Mouse (Mus musculus): ENCODE data around the gene Gm21775. TPM values are rescaled to one million over a fixed set of nuclear protein-coding genes. Genes with fewer than 3 reads are reported as not detected.
"Not testable (repeated sequence)": the region's sequence is repeated elsewhere in the genome, so short reads cannot be mapped to it uniquely, and the experiment has no call there.

Gene Gm21775
- total RNA-seq (2017): not detected in 2 replicates

DNA sequence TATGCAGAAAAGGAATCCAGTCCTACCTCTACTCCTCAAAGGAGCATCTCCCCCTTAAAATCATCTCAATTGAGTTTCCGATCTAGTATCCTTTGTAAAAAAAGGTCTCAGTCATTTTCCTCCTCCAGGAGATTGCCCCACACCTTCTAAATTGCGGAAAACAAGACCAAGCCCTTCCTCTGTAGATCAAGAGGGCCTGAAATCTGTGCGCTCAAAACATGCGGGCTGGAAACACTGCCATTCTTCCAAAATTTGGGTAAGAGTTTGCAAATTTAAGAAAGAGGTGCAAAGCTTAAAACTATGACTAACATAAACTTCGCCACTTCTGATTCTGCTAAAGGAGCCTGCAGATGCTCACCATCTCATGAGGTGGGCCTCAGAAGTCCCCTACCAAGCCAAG is at the start of gene Gm21775:
Gene Gm21775 (plus strand): TSS at position 301 of the 400 bp plus-strand sequence.
- not testable (repeated sequence) for ATAC-seq (replicated peaks in 1 of 2; ENCODE audit: insufficient read depth in 1 of 2, low FRiP score in 2 of 2, low TSS enrichment in 1 of 2, low read depth in 1 of 2, poor library complexity in 2 of 2, severe bottlenecking in 2 of 2)

DNA sequence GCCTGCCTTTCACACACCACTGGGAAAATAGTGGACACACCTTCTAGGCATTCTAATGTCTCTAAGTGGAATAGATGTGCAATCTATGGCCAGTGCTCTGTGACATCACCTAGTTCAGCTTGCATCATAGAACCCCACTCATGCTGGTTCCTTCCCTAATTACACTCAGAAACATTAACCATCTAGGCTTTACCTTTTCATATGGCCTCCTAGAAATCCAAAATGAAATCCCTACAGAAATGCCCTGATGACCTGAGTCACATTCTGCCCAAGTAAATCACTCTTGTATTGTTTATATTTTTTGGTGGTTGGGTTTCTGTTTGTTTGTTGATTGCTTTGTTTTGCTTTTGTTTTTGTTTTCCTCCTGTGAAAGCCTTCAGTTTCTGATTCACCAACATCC is 17.3 kb upstream of the Gm21775 start, which contains the start of gene Gm20737:
Gene Gm20737 (minus strand): TSS at position 101 of the 400 bp plus-strand sequence.
- ATAC-seq (replicated peaks in 1 of 2; ENCODE audit: insufficient read depth in 1 of 2, low FRiP score in 2 of 2, low TSS enrichment in 1 of 2, low read depth in 1 of 2, poor library complexity in 2 of 2, severe bottlenecking in 2 of 2): not testable (repeated sequence)

Other genes with a start within 250 kb of the Gm21775 start
- not detected in 2 replicates for gene Gm20834, start 228.9 kb upstream of the Gm21775 start, total RNA-seq (2017)
- not detected in 2 replicates for gene Gm28510, start 140.7 kb upstream of the Gm21775 start, total RNA-seq (2017)
- not detected in 2 replicates for gene Gm20737, start 17.4 kb upstream of the Gm21775 start, total RNA-seq (2017)
- not detected in 2 replicates for gene Gm21900, start 62.9 kb downstream of the Gm21775 start, total RNA-seq (2017)
- not detected in 2 replicates for gene Gm20777, start 199.0 kb downstream of the Gm21775 start, total RNA-seq (2017)